Mouse (Mus musculus): Measurements from ENCODE around the gene A630089N07Rik.

A630089N07Rik gene

DNA sequence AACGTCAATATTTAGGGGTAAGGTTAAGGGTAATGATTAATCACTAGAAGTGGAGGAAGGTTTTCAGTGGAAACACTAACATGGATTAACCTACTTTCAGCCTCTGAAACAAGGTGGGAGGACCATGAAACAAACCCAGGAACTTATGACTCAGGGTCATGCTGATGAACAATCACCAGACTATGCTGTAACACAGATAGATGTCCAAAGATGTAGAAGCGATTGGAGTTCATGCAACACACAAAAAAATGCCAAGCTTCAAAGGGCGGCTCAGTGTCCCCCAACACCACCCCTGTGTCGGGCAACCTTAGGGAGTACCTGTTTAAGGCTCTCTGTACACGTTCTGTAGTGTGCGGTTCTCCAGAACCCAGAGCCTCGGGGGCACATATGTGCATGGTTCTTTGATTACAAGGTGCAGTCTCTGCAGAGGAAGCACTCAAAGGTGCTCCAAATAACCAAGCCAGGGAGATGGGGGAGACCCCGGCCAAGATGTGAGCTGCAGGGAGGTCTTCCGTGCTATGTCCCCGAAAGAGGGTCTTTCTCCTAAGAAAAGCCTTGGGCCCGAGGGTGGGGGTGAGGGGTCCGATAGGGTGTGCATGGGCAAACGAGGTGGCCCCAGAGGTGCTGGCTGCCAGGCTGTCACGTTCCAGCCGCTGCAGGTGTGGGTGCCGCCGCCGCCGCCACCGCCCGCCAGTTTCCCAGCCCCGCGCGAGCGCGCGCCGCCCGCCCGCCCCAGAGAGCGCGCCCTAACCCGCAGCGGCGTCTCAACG lies 120.7 kb downstream of the A630089N07Rik start:
- DNase-seq = no peak

- no peak for DNase-seq
Observed at GRCm38 (mm10) chr16:97960348-97960747, 121.9 kb downstream of the A630089N07Rik start.

DNA sequence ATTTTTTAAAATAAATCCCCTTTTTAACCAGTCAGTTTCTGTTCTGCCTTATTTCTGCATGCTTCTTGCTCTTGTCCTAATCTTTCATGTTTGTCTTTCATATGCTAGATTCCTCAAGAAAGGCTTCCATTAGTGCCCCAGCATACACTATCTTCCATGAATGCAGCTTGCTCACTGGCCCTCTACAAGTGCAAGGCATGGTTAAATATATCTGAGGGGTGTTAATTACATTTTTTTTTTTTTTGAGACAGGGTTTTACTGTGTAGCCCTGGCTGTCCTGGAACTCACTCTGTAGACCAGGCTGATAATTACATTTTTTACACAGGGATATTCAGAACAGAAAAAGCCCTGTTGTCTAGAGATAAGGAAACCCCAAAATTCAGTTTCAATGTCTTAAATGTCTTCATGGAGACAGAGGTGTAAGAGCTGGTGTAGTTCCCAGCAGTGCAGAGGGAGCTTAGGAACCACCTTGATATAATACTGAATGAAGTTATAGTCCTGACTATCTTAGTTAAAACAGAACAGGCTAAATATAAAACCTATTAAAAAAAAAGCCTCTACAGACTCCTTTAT lies 123.8 kb downstream of the A630089N07Rik start:
- no peak for DNase-seq

DNA sequence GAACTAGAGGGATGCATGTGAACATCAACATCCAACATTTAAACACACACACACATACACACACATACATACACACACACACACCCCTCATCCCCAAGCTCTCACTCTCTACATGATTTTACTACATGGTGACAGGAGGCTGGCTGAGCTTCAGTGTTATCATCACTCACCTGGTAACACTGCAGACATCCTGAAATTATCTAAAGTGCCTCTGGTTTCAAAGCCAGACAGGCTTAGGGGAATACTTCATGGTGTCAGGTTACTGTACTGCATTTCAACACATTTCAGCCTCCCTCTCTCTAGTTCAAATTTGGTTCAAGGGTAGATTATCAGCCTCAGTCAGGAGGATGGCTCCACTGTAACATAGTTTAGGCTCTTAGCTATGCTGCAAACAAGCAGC lies 124.6 kb downstream of the A630089N07Rik start:
- DNase-seq = no peak

GRCm38 (mm10) chr16:97956011-97956410 lies 126.2 kb downstream of the A630089N07Rik start:
- no peak for DNase-seq

DNA sequence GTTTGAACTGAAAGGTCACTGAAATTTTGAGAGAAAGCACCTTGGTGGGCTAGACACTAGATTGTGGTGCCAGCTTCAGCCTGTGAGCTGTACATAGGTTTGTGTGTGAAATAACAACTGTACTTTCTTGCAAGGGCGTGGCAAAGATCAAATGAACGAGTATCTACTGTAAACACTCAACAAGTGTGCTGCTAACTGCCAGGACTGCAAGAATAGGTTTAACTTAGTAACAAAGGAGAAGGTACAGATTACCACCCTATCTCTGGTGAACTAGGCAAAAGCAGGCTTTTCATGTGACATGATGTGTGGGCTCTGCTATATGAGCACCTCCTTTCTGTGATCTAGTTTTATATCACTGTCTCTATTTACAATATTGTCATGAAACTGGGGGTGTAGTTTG lies 128.9 kb downstream of the A630089N07Rik start:
- no peak for DNase-seq

GRCm38 (mm10) chr16:97952801-97953200 lies 129.4 kb downstream of the A630089N07Rik start:
- DNase-seq = no peak

DNA sequence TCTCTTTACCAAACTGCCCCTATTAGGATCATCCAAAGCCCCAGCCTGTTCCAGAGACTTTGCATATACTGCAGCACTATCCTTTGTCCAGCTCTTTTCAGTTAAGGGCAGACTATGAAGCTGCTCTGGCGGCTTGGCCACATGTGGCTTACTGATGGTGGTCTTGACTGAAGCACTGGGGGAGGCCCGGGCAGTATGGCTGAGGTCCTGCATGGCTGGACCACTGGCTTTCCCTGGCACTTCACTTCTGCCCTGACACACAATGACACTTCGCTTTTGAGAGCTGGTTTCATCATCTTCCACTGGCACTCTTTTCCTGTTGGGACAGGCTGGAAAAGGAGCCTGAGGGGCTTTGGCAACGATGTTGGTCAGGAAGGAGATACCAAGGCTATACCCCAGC lies 129.9 kb downstream of the A630089N07Rik start:
- no peak for DNase-seq
